Mouse (Mus musculus): ENCODE measurements at regions not wholly inside any gene's neighbourhood (a gene's known extent, or its start where the extent isn't known, plus 50 kb on each side); places are given as distances from the start of the nearest gene placed in this dataset.

DNA sequence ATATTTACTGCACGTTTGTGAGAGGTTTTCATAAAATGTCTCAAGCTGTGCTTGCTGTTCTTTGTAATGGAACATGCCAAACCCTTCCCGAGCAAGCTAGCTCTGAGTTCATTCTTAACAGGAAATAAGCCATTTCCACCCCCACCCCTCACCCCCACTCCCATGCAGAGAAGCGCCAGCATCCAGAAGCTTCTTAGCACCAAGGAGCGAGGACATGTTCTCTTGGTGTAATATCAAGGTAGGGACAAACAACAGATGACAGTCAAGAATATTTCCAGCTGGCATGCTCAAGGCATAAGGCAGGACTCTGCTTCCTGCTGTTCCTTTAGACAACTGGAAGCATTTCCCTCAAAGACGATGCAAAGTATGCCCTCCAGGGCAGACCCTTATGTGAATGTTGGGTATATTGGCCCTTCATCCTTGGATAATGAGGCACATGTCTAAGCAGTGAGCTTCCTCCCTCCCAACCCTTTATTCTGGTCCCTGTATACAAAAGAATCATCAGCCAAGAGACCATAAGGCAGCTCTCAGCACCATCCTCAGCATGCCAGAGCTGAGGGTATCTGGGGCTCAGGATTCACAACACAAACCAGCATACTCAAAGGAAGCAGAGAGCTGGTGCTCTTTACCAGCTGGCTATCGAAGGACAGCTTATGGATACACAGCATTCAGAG is 205.2 kb upstream of the Ppp2r2d start:
- no peak for DNase-seq
- intact Hi-C loops (cut with DNase I): no loop called here

DNA sequence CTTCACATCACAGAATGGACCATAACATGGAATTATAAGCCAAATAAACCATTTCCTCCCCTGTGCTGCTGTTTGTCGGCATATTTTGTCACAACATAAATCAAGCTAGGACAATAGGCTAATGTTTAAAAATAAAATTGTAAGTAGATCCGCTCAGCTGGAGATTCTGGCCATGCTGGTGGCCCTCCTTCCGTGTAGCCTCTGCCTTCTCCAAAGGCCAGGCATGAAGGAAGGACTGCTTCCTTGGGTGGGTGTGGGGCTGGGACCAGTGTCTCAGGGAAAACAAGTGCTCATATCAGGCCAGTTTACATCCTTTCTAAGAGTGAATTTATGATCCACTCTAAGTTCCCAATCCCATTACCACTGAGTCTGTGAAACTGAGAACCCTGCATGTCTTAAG is 206.3 kb upstream of the Ppp2r2d start:
- intact Hi-C loops (cut with DNase I): no loop called here
- DNase-seq: no peak

DNA sequence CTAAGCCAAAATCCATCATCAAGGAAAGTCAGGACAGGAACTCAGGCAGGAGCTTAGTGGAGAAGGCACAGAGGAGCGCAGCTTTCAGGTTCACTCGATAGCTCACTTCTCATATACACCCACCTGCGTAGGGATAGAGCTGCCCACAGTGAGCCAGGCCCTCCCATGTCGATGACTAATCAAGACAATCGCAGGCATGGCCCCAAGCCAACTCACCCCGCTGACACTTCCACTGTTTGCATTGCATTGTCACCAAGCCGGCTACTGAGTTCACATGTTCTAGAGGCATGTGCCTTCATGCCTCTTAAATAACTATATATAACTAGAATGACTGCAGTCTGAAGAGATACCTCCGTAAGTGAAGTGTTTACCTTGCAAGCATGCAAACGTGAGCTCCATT is 219.8 kb upstream of the Ppp2r2d start:
- no peak for DNase-seq
- intact Hi-C loops (cut with DNase I): no loop called here

DNA sequence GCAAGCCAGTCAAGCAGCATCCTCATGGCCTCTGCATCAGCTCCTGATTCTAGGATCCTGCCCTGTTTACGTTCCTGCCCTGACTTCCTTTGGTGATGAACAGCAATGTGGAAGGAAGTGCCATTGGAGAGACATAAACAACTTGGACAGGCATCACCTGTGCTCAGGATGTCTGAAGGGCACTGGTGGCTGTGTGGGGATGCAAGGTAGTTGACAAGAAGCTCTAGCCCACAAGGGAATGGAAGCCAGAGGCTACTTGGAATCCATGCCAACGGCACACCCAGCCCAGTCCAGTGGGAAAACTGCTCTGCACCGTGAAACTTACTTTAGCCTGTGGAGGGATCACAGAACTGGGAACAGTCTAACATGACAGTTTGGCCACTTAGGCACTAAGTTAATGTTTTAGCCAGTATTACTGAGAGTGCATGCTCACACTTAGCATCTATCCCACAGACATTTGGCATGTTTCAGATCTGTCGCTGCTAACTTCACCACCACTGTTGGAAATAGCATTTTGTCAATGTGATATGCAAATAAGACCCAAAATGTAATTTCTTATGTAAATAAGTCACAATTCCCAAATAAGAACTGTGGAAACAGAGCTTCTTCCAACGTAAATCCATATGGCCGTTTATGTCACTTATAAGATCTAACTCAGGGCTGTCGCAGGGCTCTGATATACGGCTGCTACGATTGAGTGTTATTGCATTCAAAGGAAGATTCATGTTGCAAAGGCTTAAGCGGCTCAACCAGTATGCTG is 223.5 kb upstream of the Tcerg1l start:
- intact Hi-C loops (cut with DNase I): no loop called here
- no peak for DNase-seq

GRCm38 (mm10) chr7:138620080-138620684 is 222.7 kb upstream of the Tcerg1l start:
- intact Hi-C loops (cut with DNase I): no loop called here
- DNase-seq: no peak

DNA sequence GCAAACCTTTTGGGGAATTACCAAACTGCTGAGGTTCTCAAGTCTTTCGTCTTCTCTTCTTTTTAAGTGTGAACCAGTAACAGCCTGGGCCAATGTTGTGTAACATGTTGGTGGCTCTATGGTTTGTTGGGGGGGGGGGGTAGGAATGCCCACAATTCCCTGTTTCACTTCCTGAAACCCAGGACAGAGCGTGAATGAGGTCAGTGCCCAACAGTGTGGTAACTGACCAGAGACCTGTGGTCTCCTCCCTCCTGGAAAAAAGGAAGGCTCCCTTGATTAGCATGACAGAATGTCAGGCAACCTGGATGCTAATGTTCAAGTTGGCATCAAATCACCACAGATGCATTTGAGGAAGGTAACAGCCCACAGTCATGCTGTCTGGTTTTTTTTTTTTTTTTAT is 218.9 kb upstream of the Tcerg1l start:
- no peak for DNase-seq
- intact Hi-C loops (cut with DNase I): no loop called here

- intact Hi-C loops (cut with DNase I): no loop called here
- no peak for DNase-seq
Measured at GRCm38 (mm10) chr7:138609605-138610004, 212.1 kb upstream of the Tcerg1l start.

GRCm38 (mm10) chr7:138609124-138609523 is 211.6 kb upstream of the Tcerg1l start:
- DNase-seq: no peak

DNA sequence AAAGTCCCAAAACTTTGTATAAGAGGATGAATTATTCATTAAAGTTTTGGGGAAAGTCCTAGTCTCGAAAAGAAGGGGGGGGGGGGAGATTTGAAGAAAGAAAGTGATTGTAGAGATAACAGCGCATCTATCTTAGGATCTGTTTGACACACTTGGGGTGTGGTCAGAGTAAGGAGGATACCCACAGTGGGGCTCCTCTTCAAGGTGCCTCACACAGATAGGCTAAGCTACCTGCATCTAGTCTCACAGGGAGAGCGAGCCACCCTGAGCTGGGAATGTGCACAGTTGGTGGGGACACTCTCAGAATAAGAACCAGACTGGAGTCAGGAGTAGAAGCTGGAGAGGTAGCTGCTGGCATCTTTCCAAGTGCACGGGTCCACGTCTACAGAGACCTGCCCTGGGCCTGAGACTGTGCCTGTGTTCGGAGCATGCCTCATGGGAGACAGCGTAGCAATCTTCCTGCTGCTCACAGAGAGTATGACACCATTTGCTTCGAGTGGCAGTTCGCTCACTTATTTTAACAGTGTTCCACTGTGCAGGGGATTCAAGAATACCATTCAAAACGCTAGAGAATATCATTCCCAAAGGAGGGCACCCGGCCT is 208.9 kb upstream of the Tcerg1l start:
- intact Hi-C loops (cut with DNase I): no loop called here
- no peak for DNase-seq

More at GRCm38 (mm10) chr7:138609124-138609523, 211.6 kb upstream of the Tcerg1l start:
- intact Hi-C loops (cut with DNase I): no loop called here

DNA sequence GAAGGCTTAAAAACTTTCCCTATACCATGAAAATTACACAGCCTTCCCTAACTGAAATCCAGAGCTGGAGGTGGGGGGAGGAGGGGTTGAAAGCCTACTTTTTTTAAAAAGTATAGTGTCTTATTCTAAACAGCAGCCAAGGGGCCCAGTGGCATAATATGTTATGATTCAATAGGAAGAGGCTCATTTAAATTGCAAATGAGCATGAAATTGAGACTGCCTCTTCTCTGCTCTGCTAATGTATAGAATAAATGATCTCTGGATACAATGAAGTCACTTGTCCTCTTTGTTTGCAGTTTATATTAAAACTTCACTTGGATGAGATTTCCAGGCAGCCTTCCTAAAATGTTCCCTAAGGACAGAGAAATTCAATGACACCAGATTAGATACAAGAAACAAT is 208.4 kb upstream of the Tcerg1l start:
- no peak for DNase-seq
- intact Hi-C loops (cut with DNase I): no loop called here

DNA sequence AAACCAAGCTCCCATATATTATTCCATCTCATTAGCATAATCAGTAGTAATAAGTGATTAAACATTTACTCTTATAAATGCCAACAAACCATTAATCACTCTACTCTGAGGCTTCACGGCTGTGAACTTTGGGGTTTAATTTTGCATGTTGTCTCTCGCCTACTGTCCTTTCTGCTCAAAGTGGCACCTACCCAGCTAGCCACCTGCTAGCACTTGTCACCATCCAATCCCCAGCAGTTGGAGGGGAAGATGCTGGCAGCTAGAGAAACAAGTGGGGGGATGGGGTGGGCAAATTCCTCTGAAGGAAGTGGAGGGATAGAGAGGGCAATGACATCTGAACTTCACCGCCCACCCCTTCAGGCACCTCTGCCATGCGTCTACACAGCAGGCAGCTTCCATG is 204.2 kb upstream of the Tcerg1l start:
- intact Hi-C loops (cut with DNase I): no loop called here
- DNase-seq: peak; percentile 27

DNA sequence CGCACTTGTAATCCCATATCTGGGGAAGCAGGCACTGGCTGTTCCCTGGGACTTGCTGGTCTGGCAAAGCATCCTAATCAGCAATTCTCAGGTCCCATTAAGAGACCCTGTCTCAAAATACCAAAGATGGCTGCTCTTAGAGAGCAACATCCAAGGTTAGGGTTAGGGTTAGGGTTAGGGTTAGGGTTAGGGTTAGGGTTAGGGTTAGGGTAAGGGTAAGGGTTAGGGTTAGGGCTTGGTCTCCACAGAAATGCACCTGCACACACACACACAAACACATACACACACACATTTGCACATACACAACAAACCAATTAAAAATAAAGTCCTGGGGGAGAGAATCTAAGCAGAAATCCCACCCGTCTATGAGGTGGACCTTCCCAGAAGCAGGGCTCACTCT is 195.8 kb upstream of the Tcerg1l start:
- DNase-seq: no peak
- intact Hi-C loops (cut with DNase I): no loop called here

DNA sequence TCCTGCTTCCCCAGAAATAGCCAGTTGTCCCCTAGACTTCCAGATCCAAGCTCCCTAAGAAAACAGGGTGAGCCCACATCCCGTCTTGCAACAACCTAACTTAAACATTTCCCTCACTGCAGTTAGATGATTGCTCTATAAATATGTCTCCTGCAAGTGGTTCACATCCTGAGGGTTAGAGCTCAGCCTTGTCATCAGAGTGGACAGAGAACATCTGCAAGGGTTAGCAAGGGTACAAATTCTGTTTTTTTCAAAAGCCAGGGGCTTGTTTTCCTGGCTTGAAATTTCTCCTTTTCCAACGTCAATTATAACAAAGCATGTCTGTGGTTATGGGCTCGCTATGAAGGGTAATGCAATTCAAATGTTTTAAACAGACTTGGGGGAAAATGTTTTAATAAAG is 169.8 kb upstream of the Tcerg1l start:
- intact Hi-C loops (cut with DNase I): no loop called here
- DNase-seq: no peak

DNA sequence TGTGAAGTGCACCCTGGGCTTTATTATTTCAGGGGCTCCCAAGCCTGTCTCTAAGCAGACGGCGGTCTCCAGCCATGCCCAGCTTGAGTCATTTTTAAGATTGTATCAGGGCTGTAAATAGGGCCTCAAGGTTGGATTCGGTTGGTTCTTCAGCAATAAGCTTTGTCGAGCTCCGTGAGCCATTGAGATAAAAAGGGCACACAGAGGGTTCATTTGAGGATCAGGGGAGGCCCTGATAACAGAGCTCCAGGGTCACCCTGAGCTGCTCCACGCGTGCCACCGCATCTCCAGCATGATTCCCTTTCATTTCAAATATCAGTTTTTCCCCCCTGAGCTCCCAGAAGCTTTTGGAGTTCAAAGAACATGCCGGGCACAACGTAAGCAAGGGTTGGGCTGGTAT is 154.1 kb upstream of the Tcerg1l start:
- intact Hi-C loops (cut with DNase I): no loop called here
- no peak for DNase-seq

- intact Hi-C loops (cut with DNase I): no loop called here
- DNase-seq: peak; percentile 7
Measured at GRCm38 (mm10) chr7:138547881-138548280, 150.4 kb upstream of the Tcerg1l start.

GRCm38 (mm10) chr7:138538048-138538831 is 140.7 kb upstream of the Tcerg1l start:
- intact Hi-C loops (cut with DNase I): no loop called here
- no peak for DNase-seq

DNA sequence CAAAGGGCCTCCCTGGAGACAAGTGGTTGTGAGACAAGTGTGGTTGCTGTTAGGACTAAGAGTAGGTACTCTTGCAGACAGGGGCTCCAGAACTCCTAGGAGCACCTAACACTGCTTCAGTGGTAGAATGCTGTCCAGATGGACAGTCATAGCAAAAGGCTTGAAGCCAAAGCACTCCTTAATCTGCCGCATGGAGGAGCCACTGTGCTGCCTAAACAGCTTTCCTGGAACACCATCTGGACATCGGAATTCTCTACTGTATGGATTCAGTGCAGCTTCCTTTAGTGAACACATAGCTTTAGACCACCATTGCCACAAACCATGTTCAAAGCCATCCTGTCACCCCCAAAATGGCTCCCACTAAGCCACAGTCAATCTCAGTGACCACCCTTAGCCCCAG is 128.6 kb upstream of the Tcerg1l start:
- DNase-seq: no peak
- intact Hi-C loops (cut with DNase I): no loop called here

GRCm38 (mm10) chr7:138524936-138525335 is 127.4 kb upstream of the Tcerg1l start:
- DNase-seq: no peak
- intact Hi-C loops (cut with DNase I): no loop called here

- intact Hi-C loops (cut with DNase I): no loop called here
- DNase-seq: no peak
Measured at GRCm38 (mm10) chr7:138514171-138514570, 116.6 kb upstream of the Tcerg1l start.

- intact Hi-C loops (cut with DNase I): no loop called here
- DNase-seq: no peak
Measured at GRCm38 (mm10) chr7:138505205-138505604, 107.7 kb upstream of the Tcerg1l start.

GRCm38 (mm10) chr7:138503986-138504385 is 106.5 kb upstream of the Tcerg1l start:
- intact Hi-C loops (cut with DNase I): no loop called here
- no peak for DNase-seq

All from left cerebral cortex, postnatal 4 days (tissue).